Mouse (Mus musculus): ENCODE results near the gene Wnt10b. TPM values are rescaled to one million over a fixed set of nuclear protein-coding genes. Genes with fewer than 3 reads are reported as not detected.
"Not testable (repeated sequence)": the region's sequence is repeated elsewhere in the genome, so short reads cannot be mapped to it uniquely, and the experiment has no call there.

The Wnt10b gene
- polyA plus RNA-seq, 2 experiments: 0.03 TPM; not detected in 1

DNA sequence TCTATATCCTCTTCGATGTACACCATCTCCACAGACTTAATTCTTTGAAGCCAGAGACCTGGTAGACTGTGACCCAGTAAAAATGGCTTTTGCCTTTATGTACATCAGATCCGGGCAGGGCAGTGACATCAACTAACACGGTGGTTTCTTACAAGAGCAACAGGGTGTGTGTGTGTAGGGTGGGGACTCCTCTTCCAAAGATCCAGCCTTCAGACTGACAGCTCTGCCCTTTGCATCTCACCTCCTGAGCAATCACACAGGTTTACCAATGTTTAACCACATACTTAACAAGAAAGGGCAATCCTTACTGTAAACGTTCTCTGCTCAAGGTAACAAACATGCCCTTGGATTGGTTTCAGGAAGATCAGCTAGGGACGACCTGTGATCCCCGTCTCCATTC lies 30.7 kb downstream of the Wnt10b start:
- Histone ChIP-seq H3K4me3 (ENCODE audit: insufficient read depth in 1 of 2, low read depth in 2 of 2, low read length in 2 of 2) (no peak overlapping the region), H3K4me1 (replicated peaks; ENCODE audit: control insufficient read depth in 2 of 2, insufficient read depth in 2 of 2, low read length in 1 of 2) (peaks cover 0 to 2% of the 10 kb centered on the region in 2 experiments; a peak in 1 of 4 replicates), H3K27me3 (ENCODE audit: control insufficient read depth, insufficient read depth, low read length) (no peaks in the 10 kb centered on the region), H3K36me3 (replicated peaks; ENCODE audit: control insufficient read depth, insufficient read depth, low read depth) (no peaks in the 10 kb centered on the region), H3K9me3 (ENCODE audit: control insufficient read depth, low read length) (no peaks in the 10 kb centered on the region), H3K4me2 (ENCODE audit: low read depth) (no peak overlapping the region), H3K9ac (replicated peaks) (no peak overlapping the region), H3K27ac (no peak overlapping the region)
- ATAC-seq (ENCODE audit: insufficient read depth) (no peak), DNase-seq (ENCODE audit: low read depth in 3 of 3, low spot score in 3 of 3) (no peak)
- TF ChIP-seq EP300 (IDR thresholded peaks at IDR 0.05; ENCODE audit: low read depth) (no peak), CTCF (IDR thresholded peaks at IDR 0.05; ENCODE audit: low read depth) (no peak)
- 64% methylated on average over 6 of the region's 6 CpGs for WGBS (ENCODE audit: insufficient replicate concordance)

GRCm38 (mm10) chr15:98746344-98746965 lies 31.5 kb downstream of the Wnt10b start:
- Histone ChIP-seq H3K4me2 (ENCODE audit: low read depth) (no peak overlapping the region), H3K36me3 (replicated peaks; ENCODE audit: control insufficient read depth, insufficient read depth, low read depth) (no peaks in the 10 kb centered on the region), H3K4me1 (replicated peaks; ENCODE audit: control insufficient read depth in 2 of 2, insufficient read depth in 2 of 2, low read length in 1 of 2) (peaks cover 0 to 2% of the 10 kb centered on the region in 2 experiments; a peak in 1 of 4 replicates), H3K9ac (replicated peaks) (no peak overlapping the region), H3K27me3 (ENCODE audit: control insufficient read depth, insufficient read depth, low read length) (no peaks in the 10 kb centered on the region), H3K27ac (no peak overlapping the region), H3K9me3 (ENCODE audit: control insufficient read depth, low read length) (no peaks in the 10 kb centered on the region), H3K4me3 (ENCODE audit: insufficient read depth in 1 of 2, low read depth in 2 of 2, low read length in 2 of 2) (no peak overlapping the region)
- ATAC-seq (ENCODE audit: insufficient read depth) (no peak), DNase-seq (ENCODE audit: low read depth in 3 of 3, low spot score in 3 of 3) (no peak)
- no peak for TF ChIP-seq EP300 (IDR thresholded peaks at IDR 0.05; ENCODE audit: low read depth)
- no peak for TF ChIP-seq CTCF (IDR thresholded peaks at IDR 0.05; ENCODE audit: low read depth)
- 65% methylated on average over 10 of the region's 10 CpGs for WGBS (ENCODE audit: insufficient replicate concordance)

GRCm38 (mm10) chr15:98743863-98744262 lies 34.1 kb downstream of the Wnt10b start:
- DNase-seq (ENCODE audit: low read depth in 3 of 3, low spot score in 3 of 3); ATAC-seq (ENCODE audit: insufficient read depth); H3K4me1 ChIP-seq (replicated peaks; ENCODE audit: control insufficient read depth in 2 of 2, insufficient read depth in 2 of 2, low read length in 1 of 2); H3K27ac ChIP-seq; H3K27me3 ChIP-seq (ENCODE audit: control insufficient read depth, insufficient read depth, low read length); H3K9me3 ChIP-seq (ENCODE audit: control insufficient read depth, low read length); H3K4me3 ChIP-seq (ENCODE audit: insufficient read depth in 1 of 2, low read depth in 2 of 2, low read length in 2 of 2); H3K9ac ChIP-seq (replicated peaks); H3K4me2 ChIP-seq (ENCODE audit: low read depth); H3K36me3 ChIP-seq (replicated peaks; ENCODE audit: control insufficient read depth, insufficient read depth, low read depth): not testable (repeated sequence)
- WGBS (ENCODE audit: insufficient replicate concordance): 74% methylated on average over 3 of the region's 3 CpGs

DNA sequence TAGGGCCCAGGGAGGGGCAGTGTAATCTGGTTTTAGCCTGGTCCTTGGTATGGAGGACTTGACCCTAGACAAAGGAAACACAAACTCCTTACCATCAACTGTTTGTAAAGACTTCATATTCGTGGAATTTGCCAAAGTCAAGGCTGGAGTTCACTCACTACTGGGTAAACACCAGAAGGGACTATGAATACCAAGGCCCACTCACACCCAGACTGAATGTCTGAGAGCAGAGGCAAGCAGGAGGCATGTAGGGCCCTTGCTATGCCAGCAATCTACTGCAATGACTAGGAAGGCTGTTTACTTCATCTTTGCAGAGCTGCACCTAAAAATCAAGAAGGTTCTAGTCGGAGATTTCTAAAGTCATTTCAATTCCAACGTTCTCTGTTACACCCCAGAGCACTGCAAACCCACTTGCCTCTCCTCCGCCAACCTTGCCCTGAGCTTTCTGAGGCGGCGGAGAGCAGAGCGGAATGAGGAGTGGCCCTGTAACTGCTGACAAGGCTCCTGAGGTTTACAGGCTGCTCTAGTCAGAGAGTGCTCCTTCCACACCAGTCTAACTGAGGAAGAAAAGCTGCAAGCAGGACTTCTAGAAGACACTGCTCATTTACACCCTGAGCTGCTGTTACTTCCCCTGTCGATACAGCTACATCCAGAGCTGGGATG lies 35.1 kb downstream of the Wnt10b start:
- no peaks in the 10 kb centered on the region for H3K36me3 ChIP-seq (replicated peaks; ENCODE audit: control insufficient read depth, insufficient read depth, low read depth)
- ATAC-seq (ENCODE audit: insufficient read depth): no peak
- no peak overlapping the region for H3K27ac ChIP-seq

DNA sequence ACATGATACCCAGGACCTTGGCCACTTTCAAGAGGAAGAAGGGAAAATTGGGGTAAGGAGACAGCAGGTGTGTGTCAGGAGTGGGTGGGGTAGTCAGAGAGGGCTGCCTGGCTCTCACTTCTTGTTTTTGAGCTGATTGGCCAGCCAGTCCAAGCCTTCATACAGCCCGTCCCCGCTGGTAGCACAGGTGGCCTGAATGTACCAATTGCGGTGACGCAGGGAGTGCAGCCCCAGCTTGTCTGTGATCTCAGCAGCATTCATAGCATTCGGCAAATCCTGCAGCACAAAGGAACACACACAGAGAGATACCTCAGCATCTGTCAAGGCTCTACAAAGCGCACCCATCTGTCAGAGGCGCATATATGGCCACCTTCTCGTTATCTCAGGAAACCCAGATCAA lies 37.7 kb downstream of the Wnt10b start:
- Histone ChIP-seq H3K9ac (replicated peaks) (no peak overlapping the region), H3K9me3 (ENCODE audit: control insufficient read depth, low read length) (no peaks in the 10 kb centered on the region), H3K36me3 (replicated peaks; ENCODE audit: control insufficient read depth, insufficient read depth, low read depth) (no peaks in the 10 kb centered on the region), H3K27ac (no peak overlapping the region), H3K4me1 (replicated peaks; ENCODE audit: control insufficient read depth in 2 of 2, insufficient read depth in 2 of 2, low read length in 1 of 2) (no peaks in the 10 kb centered on the region; a peak in 1 of 4 replicates), H3K4me3 (ENCODE audit: insufficient read depth in 1 of 2, low read depth in 2 of 2, low read length in 2 of 2) (no peak overlapping the region), H3K27me3 (ENCODE audit: control insufficient read depth, insufficient read depth, low read length) (no peaks in the 10 kb centered on the region), H3K4me2 (ENCODE audit: low read depth) (no peak overlapping the region)
- TF ChIP-seq EP300 (IDR thresholded peaks at IDR 0.05; ENCODE audit: low read depth) (no peak), CTCF (IDR thresholded peaks at IDR 0.05; ENCODE audit: low read depth) (no peak)
- ATAC-seq (ENCODE audit: insufficient read depth) (no peak), DNase-seq (ENCODE audit: low read depth in 3 of 3, low spot score in 3 of 3) (no peak)
- 76% methylated on average over 8 of the region's 8 CpGs for WGBS (ENCODE audit: insufficient replicate concordance)

More for the DNA sequence above, 35.1 kb downstream of the Wnt10b start:
- DNase-seq (ENCODE audit: low read depth in 3 of 3, low spot score in 3 of 3): no peak
- no peaks in the 10 kb centered on the region for H3K27me3 ChIP-seq (ENCODE audit: control insufficient read depth, insufficient read depth, low read length)
- no peaks in the 10 kb centered on the region for H3K9me3 ChIP-seq (ENCODE audit: control insufficient read depth, low read length)
- H3K4me1 ChIP-seq (replicated peaks; ENCODE audit: control insufficient read depth in 2 of 2, insufficient read depth in 2 of 2, low read length in 1 of 2): no peaks in the 10 kb centered on the region; a peak in 1 of 4 replicates
- TF ChIP-seq CTCF (IDR thresholded peaks at IDR 0.05; ENCODE audit: low read depth) (no peak), EP300 (IDR thresholded peaks at IDR 0.05; ENCODE audit: low read depth) (no peak)
- H3K4me2 ChIP-seq (ENCODE audit: low read depth): no peak overlapping the region
- H3K9ac ChIP-seq (replicated peaks): no peak overlapping the region
- 68% methylated on average over 8 of the region's 8 CpGs for WGBS (ENCODE audit: insufficient replicate concordance)
- no peak overlapping the region for H3K4me3 ChIP-seq (ENCODE audit: insufficient read depth in 1 of 2, low read depth in 2 of 2, low read length in 2 of 2)
